Mouse (Mus musculus) cerebellum, postnatal 14 days (tissue): ENCODE results near the gene Clec1b.

Experiments
- DNase-seq, 2 experiments: peaks; one replicate each; pipeline ENCODE4 v3.0.0; 2021; ENCODE audit warnings: mixed read lengths in 2 of 2

Clec1b gene

GRCm38 (mm10) chr6:129396997-129397396 lies at the start of gene Clec1b:
Clec1b (plus strand) TSS chr6:129397297.
- DNase-seq, result no peak

- DNase-seq, result no peak
Observed at GRCm38 (mm10) chr6:129349524-129350352, 47.4 kb upstream of the Clec1b start.

GRCm38 (mm10) chr6:129351091-129351490 lies 46.0 kb upstream of the Clec1b start:
- no peak for DNase-seq

- no peak for DNase-seq
Observed at GRCm38 (mm10) chr6:129355774-129356173, 41.3 kb upstream of the Clec1b start.

GRCm38 (mm10) chr6:129356430-129356829 lies 40.7 kb upstream of the Clec1b start:
- DNase-seq, result no peak

GRCm38 (mm10) chr6:129359515-129359914 lies 37.6 kb upstream of the Clec1b start:
- DNase-seq, result no peak

GRCm38 (mm10) chr6:129363942-129364341 lies 33.2 kb upstream of the Clec1b start:
- no peak for DNase-seq

GRCm38 (mm10) chr6:129365959-129366359 lies 31.1 kb upstream of the Clec1b start:
- peak; percentile 63 to 66 for DNase-seq

- no peak for DNase-seq
Observed at GRCm38 (mm10) chr6:129369374-129370132, 27.5 kb upstream of the Clec1b start.

GRCm38 (mm10) chr6:129374937-129375471 lies 22.1 kb upstream of the Clec1b start:
- DNase-seq, result no peak

GRCm38 (mm10) chr6:129380454-129380853 lies 16.6 kb upstream of the Clec1b start:
- DNase-seq, result peak in 1 of 2 experiments; percentile 4

- DNase-seq, result no peak
Observed at GRCm38 (mm10) chr6:129381736-129382135, 15.4 kb upstream of the Clec1b start.

- DNase-seq, result no peak
Observed at GRCm38 (mm10) chr6:129383466-129383865, 13.6 kb upstream of the Clec1b start.

GRCm38 (mm10) chr6:129385000-129385399 lies 12.1 kb upstream of the Clec1b start:
- DNase-seq, result no peak

- no peak for DNase-seq
Observed at GRCm38 (mm10) chr6:129385774-129386173, 11.3 kb upstream of the Clec1b start, which contains the start of gene Clec12b. Clec12b (minus strand) TSS chr6:129385874.

GRCm38 (mm10) chr6:129393087-129393720 lies 3.9 kb upstream of the Clec1b start:
- no peak for DNase-seq

- DNase-seq, result no peak
Observed at GRCm38 (mm10) chr6:129393732-129394131, 3.4 kb upstream of the Clec1b start.

GRCm38 (mm10) chr6:129399945-129400344 lies 2.8 kb downstream of the Clec1b start:
- peak in 1 of 2 experiments; percentile 6 for DNase-seq

GRCm38 (mm10) chr6:129402404-129402803 lies 5.3 kb downstream of the Clec1b start:
- DNase-seq, result no peak

GRCm38 (mm10) chr6:129403391-129403790 lies 6.3 kb downstream of the Clec1b start:
- DNase-seq, result no peak

- no peak for DNase-seq
Observed at GRCm38 (mm10) chr6:129405999-129406398, 8.9 kb downstream of the Clec1b start.

- DNase-seq, result peak; percentile 27 to 48
Observed at GRCm38 (mm10) chr6:129407324-129407723, 10.2 kb downstream of the Clec1b start.

GRCm38 (mm10) chr6:129408562-129408961 lies 11.5 kb downstream of the Clec1b start, which contains the start of gene Clec9a:
Clec9a (plus strand) TSS chr6:129408862.
- DNase-seq, result no peak
